ENCODE assay signal across 8 mouse cellular contexts in the genomic region with DNA sequence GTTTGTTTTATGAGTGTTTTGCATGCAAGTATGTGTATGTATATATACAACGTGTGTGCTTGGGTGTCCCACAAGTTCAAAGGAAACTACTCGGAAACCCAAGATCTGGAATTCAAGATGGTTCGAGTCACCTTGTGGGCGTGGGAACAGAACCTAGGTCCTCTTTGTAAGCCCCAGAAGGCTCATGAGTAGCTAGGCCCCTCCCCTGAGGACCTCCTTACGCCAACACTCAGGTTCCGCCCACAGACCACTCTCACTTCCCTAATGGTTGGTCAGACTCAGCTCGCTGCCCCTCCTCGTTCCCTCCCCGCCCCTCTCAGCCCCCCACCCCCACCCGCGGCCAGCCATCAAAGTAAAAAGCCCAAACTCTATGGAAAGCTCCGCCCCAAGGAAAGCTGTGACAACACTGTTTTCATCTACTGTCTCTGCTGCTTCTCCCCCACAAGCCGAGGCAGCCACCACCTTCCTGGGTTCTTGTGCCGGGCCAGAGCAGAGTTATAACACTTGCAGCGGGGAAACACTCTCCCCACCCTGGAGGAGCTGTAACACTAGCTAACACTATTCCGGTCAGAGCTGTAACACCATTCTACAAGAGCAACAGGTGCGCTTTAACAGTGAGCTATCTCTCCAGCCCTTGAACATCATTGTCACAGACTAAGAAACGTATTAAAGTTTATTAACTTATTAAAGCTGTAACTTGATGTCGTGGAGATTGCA. TPM values are rescaled to one million over a fixed set of nuclear protein-coding genes. Genes with fewer than 3 reads are reported as not detected.
DNase-seq lines count a peak whose midpoint lies in the region; ATAC-seq and TF ChIP-seq lines count a peak whose summit lies in the region.

No protein-coding gene starts in this region.

- no peaks in the 10 kb centered on the region for H3K27me3 ChIP-seq in heart, embryonic 10.5 days (ENCODE audit: insufficient read depth, poor library complexity, severe bottlenecking)
- H3K27me3 ChIP-seq in kidney, postnatal 0 days (ENCODE audit: insufficient read depth, low read length): no peaks in the 10 kb centered on the region

- H3K9me3 ChIP-seq in heart, embryonic 10.5 days: no peaks in the 10 kb centered on the region
- no peaks in the 10 kb centered on the region for H3K9me3 ChIP-seq in kidney, postnatal 0 days (replicated peaks; ENCODE audit: low read length)

- TF ChIP-seq CTCF in kidney, postnatal 0 days (IDR thresholded peaks at IDR 0.05; ENCODE audit: low read depth): no peak

- H3K4me2 ChIP-seq in kidney, postnatal 0 days (ENCODE audit: low read length): peak overlapping the region; percentile 30

- H3K27ac ChIP-seq in heart, embryonic 10.5 days: peak overlapping the region; percentile 94
- H3K27ac ChIP-seq in kidney, postnatal 0 days: 0 out of 2 replicates have a peak overlapping the region, but pooled peaks have one; percentile 42

- WGBS in heart, embryonic 10.5 days: 6% methylated on average over 19 of the region's 19 CpGs
- 9% methylated on average over 19 of the region's 19 CpGs for WGBS in kidney, postnatal 0 days

- peak; percentile 24 to 41 for DNase-seq in adrenal gland, postnatal 36 days
- DNase-seq in adrenal gland, postnatal 25 days: no peak
- peak; percentile 80 for DNase-seq in c-Kit-positive CD71-positive TER-119-positive erythroid progenitor cells, embryonic 14.5 days (ENCODE audit: low spot score)
- peak; percentile 96 for DNase-seq in heart, embryonic 10.5 days (ENCODE audit: low spot score)
- DNase-seq in kidney, postnatal 0 days (ENCODE audit: low spot score): peak; percentile 95
- peak; percentile 83 to 86 for DNase-seq in lung, postnatal 4 days
- DNase-seq in spleen, adult 12 weeks (ENCODE audit: low spot score): peak; percentile 63
- no peak for DNase-seq in cerebellum, postnatal 4 days (ENCODE audit: low spot score in 2 of 2)

- H3K4me1 ChIP-seq in heart, embryonic 10.5 days: peaks cover 39% of the 10 kb centered on the region
- peaks cover 7% of the 10 kb centered on the region for H3K4me1 ChIP-seq in kidney, postnatal 0 days (replicated peaks; ENCODE audit: insufficient read depth, low read length)

- ATAC-seq in kidney, postnatal 0 days (replicated peaks; ENCODE audit: low FRiP score, low read depth): peak; percentile 78

- peak overlapping the region; percentile 79 for H3K4me3 ChIP-seq in heart, embryonic 10.5 days
- H3K4me3 ChIP-seq in kidney, postnatal 0 days (replicated peaks; ENCODE audit: low read depth, low read length): no peak overlapping the region

- H3K36me3 ChIP-seq in heart, embryonic 10.5 days: 0 out of 2 replicates have a peak, but pooled peaks cover 2% of the 10 kb centered on the region
- H3K36me3 ChIP-seq in kidney, postnatal 0 days (ENCODE audit: insufficient read depth, low read length): no peaks in the 10 kb centered on the region

- no peak overlapping the region for H3K9ac ChIP-seq in kidney, postnatal 0 days (ENCODE audit: low read depth, low read length)

RNA-seq across cellular contexts. Expression of a gene that starts 0.5 kb away (rescaled TPM):
- total RNA-seq in adrenal gland, postnatal 36 days (2021): 10 to 100 TPM in 1 of 2 experiments, 1 to 10 TPM in 1; 7.9 to 14.2 TPM
- total RNA-seq in adrenal gland, postnatal 25 days (2021): 8.1 and 13.4 TPM in 2 replicates
- polyA plus RNA-seq in heart, embryonic 10.5 days (2016; fragmentation: Nextera tagmentation; extraction: Ambion mirVana): 30.4 and 51.3 TPM in 2 replicates
- polyA plus RNA-seq in kidney, postnatal 0 days (2015; fragmentation: Nextera tagmentation; extraction: Ambion mirVana): 16.2 and 16.5 TPM in 2 replicates

Comparison
In these comparisons a context has a peak if more than half of its experiments do, and no peak if none do; other contexts are left out.
1. DNase-seq: peak in adrenal gland, postnatal 36 days (2 of 2), c-Kit-positive CD71-positive TER-119-positive erythroid progenitor cells, embryonic 14.5 days (single experiment), heart, embryonic 10.5 days (single experiment), kidney, postnatal 0 days (single experiment), lung, postnatal 4 days (2 of 2) and spleen, adult 12 weeks (single experiment); none in adrenal gland, postnatal 25 days (single experiment) and cerebellum, postnatal 4 days (0 of 2).